Mouse (Mus musculus) CH12.LX (cell line): ENCODE data around the gene St3gal3. TPM values are rescaled to one million over a fixed set of nuclear protein-coding genes. Genes with fewer than 3 reads are reported as not detected.

Experiments used
- DNase-seq: peaks from one replicate; pipeline ENCODE4 v3.0.0-alpha.2; 2013; ENCODE audit errors: extremely low read depth
- H3K27ac ChIP-seq: 2 replicates; pipeline ENCODE4 v1.5.1; 2012; ENCODE audit warnings: low read depth, mild to moderate bottlenecking, control low read depth, moderate library complexity; ENCODE audit not compliant: insufficient read depth
- H3K27me3 ChIP-seq: replicated peaks from 2 replicates; pipeline ENCODE3; 2012; ENCODE audit warnings: inconsistent platforms
- H3K36me3 ChIP-seq, 2 experiments: replicated peaks in 1 of 2; 2 replicates each; pipeline versions ENCODE3 to v1.6.1; 2012; ENCODE audit warnings: inconsistent platforms in 1 of 2, low read length in 1 of 2, mild to moderate bottlenecking in 1 of 2, mixed read lengths in 1 of 2, moderate library complexity in 1 of 2; ENCODE audit not compliant: control insufficient read depth in 1 of 2, insufficient read depth in 1 of 2
- H3K4me1 ChIP-seq, 2 experiments: 2 replicates each; pipeline ENCODE4 v1.6.1; 2012; ENCODE audit warnings: inconsistent platforms in 1 of 2, moderate library complexity in 1 of 2; ENCODE audit not compliant: insufficient read depth in 2 of 2, control insufficient read depth in 1 of 2
- H3K4me2 ChIP-seq: 2 replicates; pipeline ENCODE4 v1.6.1; 2012; ENCODE audit warnings: low read depth, mild to moderate bottlenecking, control low read depth; ENCODE audit not compliant: poor library complexity, insufficient read depth, severe bottlenecking
- H3K4me3 ChIP-seq, 3 experiments: fragments of 150-350 bp in 1 of 3; sonication (generic) in 1 of 3; replicated peaks in 1 of 3; 2 replicates each; pipeline versions ENCODE3 to v1.5.1; 2011 to 2012; ENCODE audit warnings: low read depth in 2 of 3, low read length in 2 of 3, mild to moderate bottlenecking in 2 of 3, moderate library complexity in 2 of 3, control low read depth in 1 of 3, improper control_type of control experiment in 1 of 3, inconsistent platforms in 1 of 3, mixed read lengths in 1 of 3; ENCODE audit not compliant: poor library complexity in 1 of 3
- H3K79me2 ChIP-seq: replicated peaks from 2 replicates; pipeline ENCODE4 v1.6.1; 2012; ENCODE audit warnings: mild to moderate bottlenecking, moderate library complexity; ENCODE audit not compliant: control insufficient read depth, poor library complexity, insufficient read depth, severe bottlenecking; ENCODE audit errors: extremely low read depth
- H3K9ac ChIP-seq: 2 replicates; pipeline ENCODE4 v1.6.1; 2012; ENCODE audit warnings: low read depth, mild to moderate bottlenecking, control low read depth, moderate library complexity; ENCODE audit not compliant: insufficient read depth
- H3K9me3 ChIP-seq: replicated peaks from 2 replicates; pipeline ENCODE3; 2012; ENCODE audit warnings: low read length, inconsistent platforms, mixed read lengths
- BHLHE40 ChIP-seq: IDR thresholded peaks from 2 replicates; pipeline ENCODE4 v1.6.1; 2011; ENCODE audit warnings: mild to moderate bottlenecking, low read depth, low read length, improper control_type of control experiment
- CHD1 ChIP-seq: IDR thresholded peaks from 2 replicates; pipeline ENCODE4 v1.6.1; 2012; ENCODE audit warnings: low read depth, low read length, improper control_type of control experiment, inconsistent platforms
- CTCF ChIP-seq, 2 experiments: IDR thresholded peaks in 1 of 2; conservative IDR thresholded peaks in 1 of 2; 2 replicates each; pipeline ENCODE4 v1.5.1; 2011 to 2012; ENCODE audit warnings: low read depth in 2 of 2, low read length in 2 of 2, improper control_type of control experiment in 1 of 2, inconsistent platforms in 1 of 2, mild to moderate bottlenecking in 1 of 2, moderate library complexity in 1 of 2
- E2F4 ChIP-seq: IDR thresholded peaks from 2 replicates; pipeline ENCODE4 v1.6.1; 2011; ENCODE audit warnings: low read depth, low read length, improper control_type of control experiment; ENCODE audit not compliant: insufficient replicate concordance
- ELF1 ChIP-seq: IDR thresholded peaks from 2 replicates; pipeline ENCODE4 v1.6.1; 2014; ENCODE audit warnings: low read depth, mild to moderate bottlenecking, inconsistent platforms, low read length, improper control_type of control experiment
- EP300 ChIP-seq: IDR thresholded peaks from 2 replicates; pipeline ENCODE4 v1.6.1; 2011; ENCODE audit warnings: low read length, improper control_type of control experiment
- ETS1 ChIP-seq: conservative IDR thresholded peaks from 2 replicates; pipeline ENCODE4 v1.6.1; 2012; ENCODE audit warnings: low read depth, mild to moderate bottlenecking, inconsistent platforms, low read length, improper control_type of control experiment, moderate library complexity
- GABPA ChIP-seq: IDR thresholded peaks from 2 replicates; pipeline ENCODE4 v1.6.1; 2012; ENCODE audit warnings: low read depth, low read length, improper control_type of control experiment, inconsistent platforms; ENCODE audit not compliant: insufficient replicate concordance
- HCFC1 ChIP-seq: IDR thresholded peaks from 2 replicates; pipeline ENCODE4 v1.6.1; 2012; ENCODE audit warnings: low read depth, mild to moderate bottlenecking, inconsistent platforms, low read length, improper control_type of control experiment
- KAT2A ChIP-seq: IDR thresholded peaks from 2 replicates; pipeline ENCODE4 v1.6.1; 2012; ENCODE audit warnings: low read length, improper control_type of control experiment, inconsistent platforms; ENCODE audit not compliant: insufficient replicate concordance
- MAFK ChIP-seq: IDR thresholded peaks from 2 replicates; pipeline ENCODE4 v1.6.1; 2011; ENCODE audit warnings: low read length, improper control_type of control experiment; ENCODE audit not compliant: insufficient replicate concordance
- MAX ChIP-seq: IDR thresholded peaks from 2 replicates; pipeline ENCODE4 v1.6.1; 2011; ENCODE audit warnings: low read length, improper control_type of control experiment
- MAZ ChIP-seq: IDR thresholded peaks from 2 replicates; pipeline ENCODE4 v1.6.1; 2012; ENCODE audit warnings: low read depth, mild to moderate bottlenecking, inconsistent platforms, low read length, improper control_type of control experiment, moderate library complexity
- MXI1 ChIP-seq: IDR thresholded peaks from 2 replicates; pipeline ENCODE4 v1.6.1; 2011; ENCODE audit warnings: mild to moderate bottlenecking, low read depth, low read length, improper control_type of control experiment
- NELFE ChIP-seq: IDR thresholded peaks from 2 replicates; pipeline ENCODE4 v1.6.1; 2011; ENCODE audit warnings: low read depth, low read length, improper control_type of control experiment
- NRF1 ChIP-seq: IDR thresholded peaks from 2 replicates; pipeline ENCODE4 v1.6.1; 2014; ENCODE audit warnings: low read depth, mild to moderate bottlenecking, inconsistent platforms, low read length, improper control_type of control experiment, moderate library complexity
- POLR2AphosphoS2 ChIP-seq: IDR thresholded peaks from 2 replicates; pipeline ENCODE4 v1.6.1; 2011; ENCODE audit warnings: low read depth, low read length, improper control_type of control experiment
- RAD21 ChIP-seq: IDR thresholded peaks from 2 replicates; pipeline ENCODE4 v1.6.1; 2011; ENCODE audit warnings: low read depth, mild to moderate bottlenecking, low read length, improper control_type of control experiment, moderate library complexity
- RCOR1 ChIP-seq: conservative IDR thresholded peaks from 2 replicates; pipeline ENCODE4 v1.6.1; 2012; ENCODE audit warnings: low read depth, mild to moderate bottlenecking, inconsistent platforms, low read length, improper control_type of control experiment
- SIN3A ChIP-seq: IDR thresholded peaks from 2 replicates; pipeline ENCODE4 v1.6.1; 2012; ENCODE audit warnings: low read length, improper control_type of control experiment, inconsistent platforms
- TBP ChIP-seq: conservative IDR thresholded peaks from 2 replicates; pipeline ENCODE4 v1.6.1; 2011; ENCODE audit warnings: low read depth, low read length, improper control_type of control experiment
- TCF12 ChIP-seq: IDR thresholded peaks from 2 replicates; pipeline ENCODE4 v1.6.1; 2014; ENCODE audit warnings: low read depth, mild to moderate bottlenecking, inconsistent platforms, low read length, improper control_type of control experiment
- UBTF ChIP-seq: IDR thresholded peaks from 2 replicates; pipeline ENCODE4 v1.6.1; 2012; ENCODE audit warnings: low read depth, mild to moderate bottlenecking, inconsistent platforms, low read length, improper control_type of control experiment, moderate library complexity
- USF1 ChIP-seq: IDR thresholded peaks from 2 replicates; pipeline ENCODE4 v1.6.1; 2014; ENCODE audit warnings: low read depth, mild to moderate bottlenecking, inconsistent platforms, low read length, improper control_type of control experiment
- USF2 ChIP-seq: conservative IDR thresholded peaks from 2 replicates; pipeline ENCODE4 v1.6.1; 2011; ENCODE audit warnings: low read depth, low read length, improper control_type of control experiment
- ZC3H11A ChIP-seq: IDR thresholded peaks from 2 replicates; pipeline ENCODE4 v1.6.1; 2012; ENCODE audit warnings: low read depth, mild to moderate bottlenecking, inconsistent platforms, low read length, improper control_type of control experiment
- ZMIZ1 ChIP-seq: IDR thresholded peaks from 2 replicates; pipeline ENCODE4 v1.6.1; 2012; ENCODE audit warnings: low read depth, mild to moderate bottlenecking, inconsistent platforms, low read length, improper control_type of control experiment
- ZNF384 ChIP-seq: IDR thresholded peaks from 2 replicates; pipeline ENCODE4 v1.6.1; 2012; ENCODE audit warnings: low read depth, low read length, improper control_type of control experiment, inconsistent platforms
- dilution Hi-C: fragments of 300-500 bp; cut with MboI; formaldehyde crosslinking; loops from 2 replicates; pipeline ENCODE4 v1.14.3; 2020; ENCODE audit warnings: low sequenced_read_pairs; ENCODE audit not compliant: extremely low pct_unique_long_range_greater_than_20kb, extremely low pct_ligation_motif_present
- in situ Hi-C: fragments of 300-500 bp; cut with MboI; formaldehyde crosslinking; loops from 3 replicates; pipeline ENCODE4 v1.14.3; 2019; ENCODE audit warnings: low sequenced_read_pairs, low pct_ligation_motif_present, low pct_unique_long_range_greater_than_20kb, mixed read lengths
- polyA plus RNA-seq: library from polyadenylated mRNA; unstranded; fragments of >175 nt; gene quantifications from 2 replicates; pipeline ENCODE4 v1.2.1, GENCODE M21; 2012; ENCODE audit warnings: low read depth; ENCODE audit not compliant: insufficient read length
- total RNA-seq, 2 experiments: library from RNA; depleted of rRNA; stranded (reverse); fragments of 300-350 nt in 1 of 2; fragments of >200 nt in 1 of 2; gene quantifications; 2 replicates each; pipeline ENCODE4 v1.2.3; 2012 to 2014

The St3gal3 gene
- total and polyA plus RNA-seq, 3 experiments: 7.1 to 10.1 (median 8.2) TPM

GRCm38 (mm10) chr4:118144324-118144723, 9.6 kb upstream of the St3gal3 start (continued):
- TF ChIP-seq UBTF: no peak
- TF ChIP-seq RCOR1: no peak
- TF ChIP-seq MAX: peak; percentile 66
- no peak for TF ChIP-seq MAFK
- TF ChIP-seq GABPA: no peak
- TF ChIP-seq MXI1: peak; percentile 67; the same call in 1 of the 2 replicates
- TF ChIP-seq E2F4: no peak
- TF ChIP-seq CTCF (conservative IDR thresholded peaks at IDR 0.05 in 1 of 2, IDR thresholded peaks at IDR 0.05 in 1 of 2; ENCODE audit: low read depth in 2 of 2, low read length in 2 of 2): no peak
- TF ChIP-seq HCFC1: peak; percentile 17; the same call in 1 of the 2 replicates
- peak; percentile 94 for TF ChIP-seq BHLHE40
- 0 out of 2 replicates have a peak, but pooled peaks have one; percentile 43 for TF ChIP-seq TCF12
- TF ChIP-seq ZMIZ1: no peak
- peak; percentile 62 for TF ChIP-seq SIN3A

DNA sequence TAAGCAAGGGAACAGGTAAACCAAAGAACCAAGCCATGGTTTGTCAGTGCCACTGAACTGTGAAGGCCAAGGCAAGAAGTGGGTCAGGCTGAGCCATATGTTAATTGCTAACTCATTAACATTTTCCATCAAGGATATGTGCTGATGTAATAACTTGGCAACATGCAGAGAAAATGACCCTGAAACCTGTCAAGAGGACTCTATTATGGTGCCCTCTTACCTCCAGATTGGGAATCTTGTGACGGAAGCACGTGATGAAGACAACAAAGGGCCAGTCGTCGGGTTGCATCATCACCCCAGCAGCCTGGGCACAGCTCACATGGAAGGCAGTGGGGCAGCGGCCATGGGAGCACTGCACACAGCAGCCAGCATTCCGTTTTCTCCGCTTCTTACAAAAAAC, 9.0 kb upstream of the St3gal3 start:
- peak overlapping the region; percentile 50 for H3K4me2 ChIP-seq
- H3K79me2 ChIP-seq: no peaks in the 10 kb centered on the region
- dilution Hi-C loops (no loop called here), in situ Hi-C loops (no loop called here)
- H3K36me3 ChIP-seq: peaks cover 84 to 96% of the 10 kb centered on the region in 2 experiments
- H3K9ac ChIP-seq: peak overlapping the region; percentile 34; the same call in 1 of the 2 replicates
- no peaks in the 10 kb centered on the region for H3K9me3 ChIP-seq
- TF ChIP-seq BHLHE40 (peak; percentile 49), ETS1 (peak; percentile 15; the same call in 1 of the 2 replicates), ELF1 (no peak), EP300 (no peak), ZNF384 (no peak)
- peak overlapping the region; percentile 98 for H3K27ac ChIP-seq
- H3K4me1 ChIP-seq: peaks cover 27 to 58% of the 10 kb centered on the region in 2 experiments
- peak overlapping the region in 2 of 3 experiments; percentile 29 to 34 for H3K4me3 ChIP-seq
- H3K27me3 ChIP-seq: no peaks in the 10 kb centered on the region
- no peak for DNase-seq

- DNase-seq: no peak
- Histone ChIP-seq H3K27me3 (no peaks in the 10 kb centered on the region), H3K27ac (no peak overlapping the region), H3K79me2 (no peaks in the 10 kb centered on the region), H3K36me3 (peaks cover 81 to 95% of the 10 kb centered on the region in 2 experiments), H3K9ac (no peak overlapping the region), H3K4me3 (no peak overlapping the region), H3K9me3 (no peaks in the 10 kb centered on the region), H3K4me1 (peaks cover 25 to 45% of the 10 kb centered on the region in 2 experiments), H3K4me2 (no peak overlapping the region)
- TF ChIP-seq POLR2AphosphoS2 (no peak), ZNF384 (no peak), TBP (no peak), CTCF (conservative IDR thresholded peaks at IDR 0.05 in 1 of 2, IDR thresholded peaks at IDR 0.05 in 1 of 2; ENCODE audit: low read depth in 2 of 2, low read length in 2 of 2) (no peak), MAFK (no peak), RAD21 (no peak), ZC3H11A (no peak), USF1 (no peak), UBTF (no peak), NELFE (no peak), ETS1 (no peak), USF2 (no peak), NRF1 (no peak), KAT2A (no peak), GABPA (no peak), MAZ (no peak), CHD1 (no peak), SIN3A (no peak), MAX (no peak)
- dilution Hi-C loops (no loop called here), in situ Hi-C loops (no loop called here)
These were observed 6.8 kb upstream of the St3gal3 start for GRCm38 (mm10) chr4:118141511-118141910.
